Mouse (Mus musculus): ENCODE data around the gene Hspbap1. TPM values are rescaled to one million over a fixed set of nuclear protein-coding genes. Genes with fewer than 3 reads are reported as not detected.

Gene Hspbap1
- polyA plus RNA-seq, 1 experiment: 4.7 TPM

GRCm38 (mm10) chr16:35787568-35788189 lies 17.5 kb downstream of the Hspbap1 start:
- DNase-seq (ENCODE audit: low read depth, low spot score): no peak
- WGBS: 84% methylated on average over 8 of the region's 8 CpGs

DNA sequence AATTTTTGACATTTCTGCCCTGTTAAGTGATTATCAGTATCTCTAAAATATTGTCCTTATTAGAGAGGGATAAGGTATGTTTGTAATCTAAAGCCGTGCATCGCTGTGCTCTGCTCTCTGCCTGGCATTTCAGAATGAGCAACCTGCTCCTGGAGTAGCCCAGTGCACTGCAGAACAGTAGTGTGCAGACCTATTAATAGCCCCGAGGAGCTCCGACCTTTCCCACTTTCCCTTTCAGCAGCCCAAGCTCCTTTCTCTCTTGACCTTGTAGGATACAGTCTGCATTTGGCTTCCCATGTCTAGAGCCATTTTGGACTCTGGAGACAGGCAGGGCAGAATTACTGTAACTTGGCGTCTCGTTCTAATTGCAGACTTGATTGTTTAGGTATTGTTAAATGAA lies 18.2 kb downstream of the Hspbap1 start:
- 89% methylated on average over 6 of the region's 6 CpGs for WGBS
- DNase-seq (ENCODE audit: low read depth, low spot score): no peak

DNA sequence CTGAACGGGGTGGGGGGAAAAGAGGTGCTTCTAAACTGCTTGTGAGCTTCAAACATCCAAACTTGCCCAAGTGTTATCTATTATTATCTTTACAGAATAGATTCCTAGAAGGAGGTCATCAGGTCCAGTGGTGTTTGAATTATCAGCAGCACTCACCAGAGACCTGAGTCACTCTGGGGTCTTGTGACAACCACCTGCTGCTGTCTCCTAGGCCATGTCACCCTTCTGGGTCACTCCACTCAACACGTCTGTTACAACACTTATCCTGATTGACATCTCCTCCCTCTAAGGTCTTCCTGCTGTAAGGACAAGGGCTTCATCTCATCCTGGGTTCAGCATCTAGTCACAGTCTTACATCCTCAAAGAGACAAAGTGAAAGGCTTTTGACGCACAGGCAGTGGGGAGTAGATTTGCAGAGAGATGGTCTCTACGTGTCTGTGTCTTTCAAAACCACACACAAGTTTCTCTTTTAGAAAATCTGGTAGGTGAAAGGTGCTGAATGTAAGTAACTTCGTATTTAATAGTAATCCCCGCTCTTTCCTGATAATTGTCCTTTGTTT lies 21.9 kb downstream of the Hspbap1 start:
- 90% methylated on average over 6 of the region's 6 CpGs for WGBS

GRCm38 (mm10) chr16:35802163-35802562 lies 32.0 kb downstream of the Hspbap1 start:
- WGBS: 89% methylated on average over 7 of the region's 7 CpGs
- no peak for DNase-seq (ENCODE audit: low read depth, low spot score)

More for the DNA sequence above, 21.9 kb downstream of the Hspbap1 start:
- DNase-seq (ENCODE audit: low read depth, low spot score): no peak

GRCm38 (mm10) chr16:35803723-35804122 lies 33.5 kb downstream of the Hspbap1 start:
- no peak for DNase-seq (ENCODE audit: low read depth, low spot score)
- 91% methylated on average over 4 of the region's 4 CpGs for WGBS

- 79% methylated on average over 6 of the region's 6 CpGs for WGBS
- no peak for DNase-seq (ENCODE audit: low read depth, low spot score)
Measured at GRCm38 (mm10) chr16:35806973-35807662, 36.9 kb downstream of the Hspbap1 start.

DNA sequence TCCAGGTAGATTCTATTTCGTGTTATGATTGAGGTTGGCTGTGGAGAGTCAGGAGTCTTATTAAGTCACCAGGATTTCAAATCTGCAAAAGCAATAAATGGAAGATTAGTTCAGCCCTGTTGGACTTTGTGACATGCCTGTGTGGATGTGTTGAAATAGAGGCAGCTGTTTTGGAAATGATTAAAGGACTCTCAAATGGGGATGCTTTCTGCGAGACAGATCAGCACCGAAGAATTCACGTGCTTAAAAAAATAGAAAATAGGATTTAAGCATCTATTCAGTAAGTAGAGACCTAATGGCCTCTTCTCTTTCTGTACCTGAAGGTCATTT lies 37.5 kb downstream of the Hspbap1 start:
- 51% methylated on average over 4 of the region's 4 CpGs for WGBS
- no peak for DNase-seq (ENCODE audit: low read depth, low spot score)

- 98% methylated on average over 2 of the region's 2 CpGs for WGBS
- no peak for DNase-seq (ENCODE audit: low read depth, low spot score)
Measured at GRCm38 (mm10) chr16:35808838-35809237, 38.7 kb downstream of the Hspbap1 start.

DNA sequence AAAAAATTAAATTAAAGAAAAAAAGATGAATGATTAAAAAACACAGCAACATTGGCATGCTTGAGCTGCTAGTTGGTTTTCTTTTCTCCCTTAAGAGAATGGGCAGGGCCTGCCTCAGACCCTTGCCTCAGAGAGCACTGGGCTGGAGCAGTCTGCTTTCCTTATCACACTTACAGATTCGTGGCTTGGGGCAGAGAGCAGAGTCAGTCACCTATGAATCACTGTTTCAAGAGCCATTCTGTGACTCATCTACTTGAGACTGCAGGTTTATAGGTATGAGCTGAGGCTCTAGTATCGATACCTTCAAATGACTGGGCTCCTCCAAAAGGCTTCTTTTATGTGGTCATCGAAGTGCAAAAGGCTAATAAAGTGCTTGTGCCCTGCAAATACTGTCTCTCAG lies 42.9 kb downstream of the Hspbap1 start:
- DNase-seq (ENCODE audit: low read depth, low spot score): peak; percentile 25
- WGBS: 26% methylated on average over 3 of the region's 3 CpGs

DNA sequence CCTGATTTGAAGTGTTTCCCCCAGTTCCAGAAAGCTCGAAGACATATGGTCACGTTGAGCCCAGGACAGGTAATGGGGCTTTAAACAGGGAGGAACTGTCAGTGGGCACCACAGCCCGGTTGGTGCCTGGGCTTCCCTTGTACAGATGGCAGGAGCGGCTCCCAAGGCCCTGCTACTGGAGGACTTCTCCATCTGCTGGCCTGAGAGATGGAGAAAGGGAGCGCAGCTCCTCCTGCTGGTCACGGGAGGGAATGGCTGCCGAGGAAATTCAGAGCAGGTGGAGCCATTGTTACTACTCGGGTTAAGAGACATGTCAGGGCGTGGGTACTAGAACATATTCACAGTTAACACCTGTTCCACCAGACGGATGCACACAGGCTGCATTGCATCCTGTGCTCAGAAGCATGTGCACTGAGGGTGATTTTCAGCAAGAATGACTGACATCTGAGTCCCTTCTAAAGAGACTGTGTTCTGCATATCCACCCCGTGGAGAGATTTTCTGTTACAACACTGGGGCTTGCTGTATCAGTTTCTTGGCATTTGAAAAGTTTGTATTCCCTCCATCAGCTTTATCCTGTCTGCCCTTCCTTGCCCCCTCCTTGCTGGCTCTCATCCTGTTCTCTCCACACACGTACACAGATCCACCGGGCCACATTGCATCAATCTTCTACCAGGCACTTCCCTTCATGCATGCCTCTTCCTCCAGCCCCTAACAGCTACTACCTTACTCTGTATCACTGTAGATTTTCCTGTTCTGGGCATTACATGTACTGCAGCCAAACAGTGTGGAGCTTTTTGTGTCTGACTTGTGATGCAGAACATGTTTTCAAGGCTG lies 47.3 kb downstream of the Hspbap1 start:
- DNase-seq (ENCODE audit: low read depth, low spot score): peak; percentile 52
- 32% methylated on average over 13 of the region's 13 CpGs for WGBS

DNA sequence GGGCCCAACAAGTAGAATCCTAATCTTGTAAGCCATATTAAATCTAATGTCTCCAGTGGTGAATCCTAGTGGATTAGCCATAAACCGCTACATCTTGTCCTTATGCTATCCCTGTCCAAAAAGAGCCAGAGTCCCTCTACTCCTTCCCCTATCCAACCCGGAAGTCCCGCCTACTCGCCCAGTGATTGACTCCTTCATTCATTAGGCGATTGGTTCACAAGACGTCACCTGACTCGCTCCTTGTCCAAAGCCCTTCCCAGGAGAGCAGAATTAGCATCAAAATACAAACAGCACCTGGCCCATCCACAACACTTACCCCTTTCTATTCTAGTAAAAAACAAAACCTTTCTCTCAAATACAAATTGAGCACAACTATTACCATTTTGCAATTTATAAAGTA lies 59.8 kb downstream of the Hspbap1 start:
- DNase-seq (ENCODE audit: low read depth, low spot score): no peak
- WGBS: 55% methylated on average over 7 of the region's 7 CpGs

DNA sequence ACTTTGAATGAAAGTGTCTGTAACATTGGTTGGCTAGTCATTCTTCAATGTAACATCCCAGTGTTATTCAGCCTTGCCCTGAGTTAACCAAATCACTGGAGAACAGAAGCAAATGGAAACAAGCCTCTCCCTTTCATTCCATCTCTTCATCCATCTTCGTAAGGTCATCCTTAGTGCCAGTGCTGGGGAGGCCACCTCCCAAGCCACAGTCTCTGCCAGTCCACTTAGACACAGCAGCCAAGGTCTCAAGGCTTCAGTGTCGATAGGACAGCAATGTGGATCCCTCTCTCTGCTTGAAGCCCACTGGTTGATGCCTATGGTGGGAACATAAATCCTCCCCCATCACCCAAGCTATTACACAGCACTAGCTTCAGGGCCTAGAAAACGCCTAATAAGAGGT lies 62.8 kb downstream of the Hspbap1 start:
- WGBS: 85% methylated on average over 3 of the region's 3 CpGs
- no peak for DNase-seq (ENCODE audit: low read depth, low spot score)

GRCm38 (mm10) chr16:35834653-35835052 lies 64.5 kb downstream of the Hspbap1 start:
- 91% methylated on average over 8 of the region's 8 CpGs for WGBS
- DNase-seq (ENCODE audit: low read depth, low spot score): no peak

DNA sequence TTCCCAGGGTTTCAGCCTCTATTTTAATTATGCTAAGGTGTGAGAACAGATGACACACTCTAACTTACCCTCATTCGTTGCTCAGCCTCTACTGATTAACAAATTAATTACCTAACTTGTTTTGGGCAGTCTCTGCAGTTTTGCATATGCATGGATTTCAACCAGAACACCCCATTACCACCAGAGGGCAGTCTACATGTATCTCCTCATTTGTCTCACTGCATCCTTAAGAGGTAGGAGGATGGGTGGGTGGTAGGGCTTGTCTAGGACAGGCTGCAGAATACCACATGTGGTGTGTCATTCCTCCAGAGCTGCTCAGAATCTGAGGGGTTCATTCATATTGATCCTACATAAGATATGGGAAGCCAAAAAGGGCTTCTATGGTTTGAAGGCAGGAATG lies 69.5 kb downstream of the Hspbap1 start:
- DNase-seq (ENCODE audit: low read depth, low spot score): no peak
- WGBS: 20% methylated on average over 1 of the region's 1 CpGs

DNA sequence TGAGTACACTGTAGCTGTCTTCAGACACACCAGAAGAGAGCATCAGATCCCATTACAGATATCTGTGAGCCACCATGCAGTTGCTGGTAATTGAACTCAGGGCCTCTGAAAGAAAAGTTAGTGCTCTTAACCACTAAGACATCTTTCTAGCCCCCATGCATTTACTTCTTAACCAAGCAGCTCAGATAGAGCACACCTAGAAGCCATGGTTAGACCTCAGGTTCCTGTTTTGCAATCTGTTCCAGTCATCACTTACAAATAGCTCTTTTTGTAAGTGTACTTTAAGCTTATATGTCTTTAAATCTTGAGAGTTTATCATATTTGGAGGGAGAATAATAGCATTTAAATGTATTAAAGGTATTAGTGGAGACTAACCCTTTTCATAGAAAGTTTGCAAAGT lies 77.0 kb downstream of the Hspbap1 start:
- DNase-seq (ENCODE audit: low read depth, low spot score): no peak

- DNase-seq (ENCODE audit: low read depth, low spot score): no peak
Measured at GRCm38 (mm10) chr16:35855846-35856245, 85.7 kb downstream of the Hspbap1 start.

GRCm38 (mm10) chr16:35856766-35857165 lies 86.6 kb downstream of the Hspbap1 start:
- 94% methylated on average over 18 of the region's 18 CpGs for WGBS
- DNase-seq (ENCODE audit: low read depth, low spot score): no peak

More at GRCm38 (mm10) chr16:35855846-35856245, 85.7 kb downstream of the Hspbap1 start:
- WGBS: 63% methylated on average over 4 of the region's 4 CpGs

DNA sequence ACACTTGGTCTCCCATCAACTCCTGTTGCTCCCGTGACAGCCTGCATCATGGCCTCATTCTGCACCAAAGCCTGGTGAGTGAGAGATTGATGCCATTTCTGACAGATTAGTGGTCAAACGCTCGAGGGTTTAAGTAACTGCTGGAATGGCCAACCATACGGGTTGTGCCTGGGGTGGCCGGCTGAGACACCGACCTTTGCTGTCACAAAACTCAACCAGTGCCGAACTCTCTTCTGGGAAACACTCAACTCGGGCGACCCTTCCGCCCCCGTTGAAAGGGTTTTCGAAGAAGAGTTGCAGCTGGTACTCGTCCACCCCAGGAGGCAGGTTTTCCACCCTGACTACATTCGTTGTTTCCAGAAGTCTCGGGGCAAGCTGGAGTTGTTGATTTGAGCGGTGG lies 90.1 kb downstream of the Hspbap1 start:
- WGBS: 84% methylated on average over 16 of the region's 16 CpGs
- DNase-seq (ENCODE audit: low read depth, low spot score): no peak

GRCm38 (mm10) chr16:35862057-35862456 lies 91.9 kb downstream of the Hspbap1 start:
- 89% methylated on average over 1 of the region's 1 CpGs for WGBS
- no peak for DNase-seq (ENCODE audit: low read depth, low spot score)

DNA sequence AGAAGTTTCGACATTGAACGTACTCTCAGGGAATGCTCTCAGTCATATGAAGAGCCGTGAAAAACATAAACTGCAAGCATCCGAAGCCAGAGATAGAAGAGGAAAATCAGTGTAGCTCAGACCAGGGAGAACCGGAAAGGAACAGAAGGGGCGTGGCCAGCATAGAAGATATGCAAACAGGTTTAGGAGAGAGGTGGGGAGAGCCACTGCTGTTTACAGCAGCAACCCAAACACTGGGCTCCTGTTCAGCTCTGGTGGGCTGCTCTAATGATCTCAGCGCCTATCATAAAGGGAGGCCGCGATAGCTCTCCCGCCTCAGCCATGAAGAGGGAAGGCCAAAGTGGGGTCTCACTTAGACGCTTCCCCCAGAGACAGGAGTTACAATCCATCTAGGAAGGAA lies 97.6 kb downstream of the Hspbap1 start:
- 68% methylated on average over 11 of the region's 11 CpGs for WGBS
- DNase-seq (ENCODE audit: low read depth, low spot score): no peak
